Mouse (Mus musculus): Measurements from ENCODE around the gene Stmn3.
"Not testable (repeated sequence)": the region's sequence is repeated elsewhere in the genome, so short reads cannot be mapped to it uniquely, and the experiment has no call there.

Gene Stmn3

DNA sequence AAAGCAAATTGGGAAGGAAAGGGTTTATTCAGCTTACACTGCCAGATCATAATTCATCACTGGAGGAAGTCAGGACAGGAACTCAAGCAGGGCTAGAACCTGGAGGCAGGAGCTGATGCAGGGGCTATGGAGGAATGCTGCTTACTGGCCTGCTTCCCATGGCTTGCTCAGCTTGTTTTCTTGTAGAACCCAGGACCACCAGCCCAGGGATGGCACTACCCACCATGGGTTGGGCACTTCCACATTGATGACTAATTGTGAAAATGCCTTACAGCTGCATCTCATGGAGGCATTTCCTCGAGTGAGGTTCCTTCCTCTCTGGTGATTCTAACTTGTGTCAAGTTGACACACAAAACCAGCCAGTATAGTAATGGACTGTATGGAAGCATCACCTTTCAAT is 23.4 kb downstream of the Stmn3 start:
- H3K9me3 ChIP-seq (ENCODE audit: low read length) = no peaks in the 10 kb centered on the region
- H3K4me3 ChIP-seq (replicated peaks; ENCODE audit: low read length) = no peak overlapping the region
- peaks cover 33% of the 10 kb centered on the region for H3K4me1 ChIP-seq (replicated peaks; ENCODE audit: low read depth, low read length)
- no peaks in the 10 kb centered on the region for H3K27me3 ChIP-seq (ENCODE audit: insufficient read depth, low read length)
- H3K36me3 ChIP-seq (ENCODE audit: insufficient read depth, low read length) = peaks cover 21% of the 10 kb centered on the region
- no peak for TF ChIP-seq NANOG (IDR thresholded peaks at IDR 0.05; ENCODE audit: borderline replicate concordance, low read length)
- TF ChIP-seq POU5F1 (IDR thresholded peaks at IDR 0.05; ENCODE audit: borderline replicate concordance, low read length) = no peak
- TF ChIP-seq CTCF (conservative IDR thresholded peaks at IDR 0.05; ENCODE audit: low read length) = no peak

DNA sequence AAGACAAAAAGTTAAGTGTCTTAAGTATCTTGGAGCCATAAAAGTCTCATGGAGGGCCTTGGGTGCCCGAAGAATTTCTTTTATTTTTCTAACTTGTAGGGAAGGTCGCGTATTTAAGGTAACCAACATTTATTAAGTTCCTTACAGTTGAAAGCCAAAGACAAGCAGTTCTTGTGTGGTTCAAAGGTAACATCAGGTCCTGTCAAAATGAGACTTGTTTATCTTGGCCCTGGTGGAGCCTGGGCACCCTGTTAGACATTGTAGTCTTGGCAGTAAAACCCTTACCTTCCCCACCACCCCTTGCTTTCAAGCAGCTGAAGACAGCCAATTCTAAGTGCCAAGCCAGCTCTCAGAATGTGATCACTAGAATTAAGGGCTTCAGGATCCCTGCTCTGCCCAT is 25.6 kb downstream of the Stmn3 start:
- TF ChIP-seq CTCF (conservative IDR thresholded peaks at IDR 0.05; ENCODE audit: low read length) (no peak), NANOG (IDR thresholded peaks at IDR 0.05; ENCODE audit: borderline replicate concordance, low read length) (no peak), POU5F1 (IDR thresholded peaks at IDR 0.05; ENCODE audit: borderline replicate concordance, low read length) (no peak)
- Histone ChIP-seq H3K9me3 (ENCODE audit: low read length) (no peaks in the 10 kb centered on the region), H3K4me3 (replicated peaks; ENCODE audit: low read length) (peak overlapping the region; percentile 91), H3K4me1 (replicated peaks; ENCODE audit: low read depth, low read length) (peaks cover 49% of the 10 kb centered on the region), H3K27me3 (ENCODE audit: insufficient read depth, low read length) (no peaks in the 10 kb centered on the region), H3K36me3 (ENCODE audit: insufficient read depth, low read length) (peaks cover 22% of the 10 kb centered on the region)

DNA sequence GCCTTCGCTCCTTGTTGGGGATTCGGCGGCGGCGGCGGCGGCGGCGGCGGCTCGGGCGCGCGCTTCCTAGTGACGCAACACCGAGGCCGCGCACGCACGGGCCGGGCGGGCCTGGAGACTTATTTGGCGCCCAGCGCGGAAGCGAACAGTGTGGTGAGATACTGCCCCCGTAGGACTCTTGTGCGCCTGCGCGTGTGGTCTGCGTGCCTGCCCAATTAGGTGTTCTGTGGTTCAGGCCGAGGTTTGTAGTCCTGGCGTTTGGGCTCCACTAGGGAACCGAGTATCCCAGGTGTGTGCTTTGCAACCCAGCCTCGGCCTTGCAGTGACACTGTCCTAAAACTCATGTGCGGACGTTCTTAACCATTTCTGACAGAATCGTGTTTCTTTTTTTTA is 26.3 kb downstream of the Stmn3 start, which contains the start of gene Gmeb2:
TSS of gene Gmeb2 (minus strand) at position 78 of the 393 bp plus-strand sequence.
- Histone ChIP-seq H3K36me3 (ENCODE audit: insufficient read depth, low read length) (peaks cover 27% of the 10 kb centered on the region), H3K4me3 (replicated peaks; ENCODE audit: low read length) (peak within 1 kb of the TSS; percentile 91), H3K4me1 (replicated peaks; ENCODE audit: low read depth, low read length) (peaks cover 55% of the 10 kb centered on the region)
- H3K9me3 ChIP-seq (ENCODE audit: low read length); H3K27me3 ChIP-seq (ENCODE audit: insufficient read depth, low read length): not testable (repeated sequence)

DNA sequence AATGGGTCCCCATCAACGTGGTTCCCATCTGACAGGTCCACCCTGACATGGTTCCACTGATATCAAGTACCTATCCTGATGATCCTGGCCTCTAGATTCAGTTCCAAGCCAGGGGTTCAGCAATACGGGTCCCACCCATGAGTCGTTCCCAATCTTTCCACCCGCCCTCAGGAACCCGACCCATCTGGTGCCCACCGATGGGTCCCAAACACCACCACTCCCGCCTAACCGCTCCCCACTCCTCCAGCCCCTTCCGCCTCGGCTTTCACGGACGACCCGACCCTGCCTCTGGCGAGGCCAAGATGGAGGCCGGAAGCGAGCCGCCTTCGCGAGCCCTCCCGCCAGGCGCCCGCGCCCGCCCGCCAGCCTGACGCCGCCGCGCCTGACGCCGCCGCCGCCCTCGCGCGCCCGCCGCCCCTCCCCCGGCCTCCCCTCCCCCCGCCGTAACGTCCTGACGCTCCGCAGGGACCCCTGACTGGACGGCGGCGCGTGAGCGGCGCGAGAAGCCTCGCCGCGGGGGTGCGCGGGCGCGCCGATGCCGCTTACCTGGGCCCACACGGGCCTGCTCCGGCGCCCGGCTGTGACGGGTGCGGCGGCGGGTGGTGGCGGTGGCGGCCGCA is 26.9 kb downstream of the Stmn3 start:
- H3K4me1 ChIP-seq (replicated peaks; ENCODE audit: low read depth, low read length) = peaks cover 59% of the 10 kb centered on the region
- H3K9me3 ChIP-seq (ENCODE audit: low read length) = no peaks in the 10 kb centered on the region
- H3K36me3 ChIP-seq (ENCODE audit: insufficient read depth, low read length) = peaks cover 29% of the 10 kb centered on the region
- no peaks in the 10 kb centered on the region for H3K27me3 ChIP-seq (ENCODE audit: insufficient read depth, low read length)
- no peak for TF ChIP-seq POU5F1 (IDR thresholded peaks at IDR 0.05; ENCODE audit: borderline replicate concordance, low read length)
- TF ChIP-seq NANOG (IDR thresholded peaks at IDR 0.05; ENCODE audit: borderline replicate concordance, low read length) = no peak
- no peak for TF ChIP-seq CTCF (conservative IDR thresholded peaks at IDR 0.05; ENCODE audit: low read length)
- H3K4me3 ChIP-seq (replicated peaks; ENCODE audit: low read length) = peak overlapping the region; percentile 91

DNA sequence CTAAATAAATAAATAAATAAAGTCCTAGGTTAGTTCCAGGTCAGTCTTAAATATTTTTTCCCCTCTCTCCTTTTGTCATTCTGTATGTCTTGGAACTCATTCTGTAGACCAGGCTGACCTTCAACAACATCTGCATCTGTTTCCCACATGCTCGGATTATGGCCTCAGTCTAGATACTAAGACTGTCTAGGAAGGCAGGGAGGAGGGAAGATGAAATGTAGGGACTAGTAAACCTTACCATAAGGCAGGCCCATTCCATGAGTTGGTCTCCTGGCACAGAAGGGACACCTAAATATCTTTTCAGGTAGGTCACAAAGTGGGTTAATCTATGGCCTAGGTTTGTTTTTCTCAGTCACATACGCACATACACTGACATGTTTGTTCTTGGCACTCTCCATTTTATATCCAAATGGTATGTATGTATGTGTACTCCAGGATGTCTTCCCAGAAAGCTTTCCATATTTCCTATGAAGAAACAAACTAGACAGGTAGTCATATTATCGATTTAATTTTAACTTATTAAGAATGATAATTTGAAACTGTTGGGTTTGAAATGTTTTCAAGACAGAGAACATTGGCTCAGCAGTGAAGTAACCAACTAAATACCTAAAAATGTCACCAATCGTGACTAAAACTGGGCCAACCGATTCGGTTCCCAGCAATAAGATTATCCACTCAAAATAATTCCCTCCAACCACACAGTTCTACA is 27.5 kb downstream of the Stmn3 start:
- Histone ChIP-seq H3K36me3 (ENCODE audit: insufficient read depth, low read length) (peaks cover 36% of the 10 kb centered on the region), H3K9me3 (ENCODE audit: low read length) (no peaks in the 10 kb centered on the region), H3K4me1 (replicated peaks; ENCODE audit: low read depth, low read length) (peaks cover 65% of the 10 kb centered on the region), H3K27me3 (ENCODE audit: insufficient read depth, low read length) (no peaks in the 10 kb centered on the region), H3K4me3 (replicated peaks; ENCODE audit: low read length) (peak overlapping the region; percentile 91)
- TF ChIP-seq POU5F1 (IDR thresholded peaks at IDR 0.05; ENCODE audit: borderline replicate concordance, low read length) = no peak
- no peak for TF ChIP-seq CTCF (conservative IDR thresholded peaks at IDR 0.05; ENCODE audit: low read length)
- TF ChIP-seq NANOG (IDR thresholded peaks at IDR 0.05; ENCODE audit: borderline replicate concordance, low read length) = no peak

DNA sequence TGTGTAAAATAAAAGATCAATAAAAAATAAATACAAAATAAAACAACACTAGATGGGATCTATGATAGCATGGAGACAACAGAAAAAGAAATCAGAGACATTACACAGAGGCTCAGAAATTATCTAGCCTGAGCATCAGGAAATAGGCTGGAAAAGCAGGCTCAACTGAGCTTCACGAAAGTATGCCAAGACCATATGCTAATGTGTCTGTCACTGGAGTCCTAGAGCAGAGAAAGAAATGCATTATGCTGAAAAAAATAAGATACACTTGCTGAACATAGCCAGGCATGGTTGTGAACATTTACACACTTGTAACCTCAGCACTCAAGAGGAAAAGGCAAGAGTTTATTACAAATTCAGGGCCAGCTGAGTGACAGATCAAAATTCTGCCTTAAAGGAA is 34.3 kb downstream of the Stmn3 start:
- Histone ChIP-seq H3K36me3 (ENCODE audit: insufficient read depth, low read length) (peaks cover 76% of the 10 kb centered on the region), H3K9me3 (ENCODE audit: low read length) (no peaks in the 10 kb centered on the region), H3K27me3 (ENCODE audit: insufficient read depth, low read length) (no peaks in the 10 kb centered on the region), H3K4me1 (replicated peaks; ENCODE audit: low read depth, low read length) (peaks cover 23% of the 10 kb centered on the region), H3K4me3 (replicated peaks; ENCODE audit: low read length) (no peak overlapping the region)
- TF ChIP-seq POU5F1 (IDR thresholded peaks at IDR 0.05; ENCODE audit: borderline replicate concordance, low read length) (no peak), CTCF (conservative IDR thresholded peaks at IDR 0.05; ENCODE audit: low read length) (no peak), NANOG (IDR thresholded peaks at IDR 0.05; ENCODE audit: borderline replicate concordance, low read length) (no peak)

DNA sequence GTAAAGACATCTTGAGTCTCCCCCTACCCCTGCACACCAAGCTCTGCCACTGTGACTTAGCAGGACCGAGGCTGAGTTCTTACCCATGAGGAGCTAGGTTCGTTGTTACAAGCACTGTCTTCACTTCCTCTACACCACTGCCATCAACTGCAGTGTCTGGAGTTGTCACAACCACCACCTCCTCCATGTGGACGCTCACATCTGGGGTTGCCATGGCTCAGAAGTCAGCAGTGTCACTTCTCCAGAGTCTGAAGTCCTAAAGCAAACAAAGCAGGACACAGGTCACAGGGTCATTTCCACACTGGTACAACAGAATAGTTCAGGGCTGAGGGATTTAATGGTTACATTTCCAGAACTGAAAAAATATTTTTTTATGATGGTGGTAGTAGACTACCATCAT is 36.4 kb downstream of the Stmn3 start:
- Histone ChIP-seq H3K9me3 (ENCODE audit: low read length) (no peaks in the 10 kb centered on the region), H3K4me3 (replicated peaks; ENCODE audit: low read length) (no peak overlapping the region), H3K27me3 (ENCODE audit: insufficient read depth, low read length) (no peaks in the 10 kb centered on the region), H3K4me1 (replicated peaks; ENCODE audit: low read depth, low read length) (peaks cover 9% of the 10 kb centered on the region), H3K36me3 (ENCODE audit: insufficient read depth, low read length) (peaks cover 86% of the 10 kb centered on the region)
- TF ChIP-seq CTCF (conservative IDR thresholded peaks at IDR 0.05; ENCODE audit: low read length) (no peak), NANOG (IDR thresholded peaks at IDR 0.05; ENCODE audit: borderline replicate concordance, low read length) (no peak), POU5F1 (IDR thresholded peaks at IDR 0.05; ENCODE audit: borderline replicate concordance, low read length) (no peak)

DNA sequence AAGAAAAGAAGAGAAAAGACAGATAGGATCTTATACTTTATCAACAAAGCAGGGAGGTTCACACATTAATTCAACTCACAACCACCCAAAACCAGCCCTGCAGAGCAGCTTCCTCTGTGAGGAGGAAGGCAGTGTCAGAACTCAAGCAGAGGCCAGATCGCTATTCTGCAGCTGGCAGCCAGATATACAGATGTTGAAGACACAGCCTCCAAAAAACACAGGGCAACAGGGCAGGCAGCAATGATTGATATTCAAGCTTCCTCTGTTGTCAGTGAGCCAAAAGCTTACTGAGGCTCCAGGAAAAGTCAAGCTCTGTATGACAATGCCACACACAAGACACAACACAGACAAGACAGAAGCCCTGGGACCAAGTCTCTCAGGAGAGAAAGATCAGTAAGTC is 37.5 kb downstream of the Stmn3 start:
- H3K4me3 ChIP-seq (replicated peaks; ENCODE audit: low read length) = no peak overlapping the region
- no peaks in the 10 kb centered on the region for H3K27me3 ChIP-seq (ENCODE audit: insufficient read depth, low read length)
- TF ChIP-seq CTCF (conservative IDR thresholded peaks at IDR 0.05; ENCODE audit: low read length) (no peak), POU5F1 (IDR thresholded peaks at IDR 0.05; ENCODE audit: borderline replicate concordance, low read length) (no peak), NANOG (IDR thresholded peaks at IDR 0.05; ENCODE audit: borderline replicate concordance, low read length) (no peak)
- H3K9me3 ChIP-seq (ENCODE audit: low read length) = no peaks in the 10 kb centered on the region
- H3K4me1 ChIP-seq (replicated peaks; ENCODE audit: low read depth, low read length) = peaks cover 8% of the 10 kb centered on the region
- peaks cover 81% of the 10 kb centered on the region for H3K36me3 ChIP-seq (ENCODE audit: insufficient read depth, low read length)

DNA sequence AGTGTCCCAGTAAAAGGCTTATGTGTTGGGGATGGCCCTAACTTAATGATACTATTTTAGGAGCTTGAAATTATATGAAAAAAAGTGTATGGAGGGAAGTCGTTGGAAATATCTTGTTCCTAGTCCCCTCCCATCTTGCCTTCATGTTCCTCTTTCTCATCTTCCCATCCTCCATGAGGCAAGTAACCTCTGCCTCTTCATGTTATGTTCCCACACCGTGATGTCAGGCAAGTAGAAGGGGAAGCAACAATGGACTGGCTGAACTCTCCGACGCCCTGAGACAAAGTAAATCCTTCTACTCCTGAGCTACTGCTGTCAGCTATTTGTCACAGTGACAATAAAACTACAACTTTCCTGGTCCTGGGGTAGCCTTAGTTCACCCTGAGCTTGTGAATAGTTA is 39.7 kb downstream of the Stmn3 start:
- H3K36me3 ChIP-seq (ENCODE audit: insufficient read depth, low read length) = peaks cover 82% of the 10 kb centered on the region
- H3K4me1 ChIP-seq (replicated peaks; ENCODE audit: low read depth, low read length) = peaks cover 8% of the 10 kb centered on the region
- no peaks in the 10 kb centered on the region for H3K9me3 ChIP-seq (ENCODE audit: low read length)
- no peaks in the 10 kb centered on the region for H3K27me3 ChIP-seq (ENCODE audit: insufficient read depth, low read length)
- no peak overlapping the region for H3K4me3 ChIP-seq (replicated peaks; ENCODE audit: low read length)
- TF ChIP-seq NANOG (IDR thresholded peaks at IDR 0.05; ENCODE audit: borderline replicate concordance, low read length) (no peak), CTCF (conservative IDR thresholded peaks at IDR 0.05; ENCODE audit: low read length) (no peak)

Measured in E14TG2a.4 (cell line).